Mouse (Mus musculus) liver, embryonic 15.5 days (tissue): ENCODE data around the gene Zfp266. TPM values are rescaled to one million over a fixed set of nuclear protein-coding genes. Genes with fewer than 3 reads are reported as not detected.

ENCODE experiments used
- ATAC-seq: fragments of 200-750 bp; cut with Nextera tagmentation; 2 replicates; pipeline ENCODE4 v1.8.0; 2017; ENCODE audit warnings: moderate number of reproducible peaks, mild to moderate bottlenecking, moderate library complexity; ENCODE audit not compliant: insufficient read depth
- H3K27ac ChIP-seq: fragments of 300-500 bp; sonication (generic); replicated peaks from 2 replicates; pipeline ENCODE4 v1.5.1; 2015; ENCODE audit warnings: mild to moderate bottlenecking, inconsistent platforms
- H3K27me3 ChIP-seq: fragments of 300-500 bp; sonication (generic); 2 replicates; pipeline ENCODE4 v1.6.1; 2015; ENCODE audit warnings: mild to moderate bottlenecking, inconsistent platforms
- H3K36me3 ChIP-seq: fragments of 300-500 bp; sonication (generic); replicated peaks from 2 replicates; pipeline ENCODE4 v1.6.1; 2015; ENCODE audit warnings: moderate library complexity, mild to moderate bottlenecking, inconsistent platforms
- H3K4me1 ChIP-seq: fragments of 300-500 bp; sonication (generic); replicated peaks from 2 replicates; pipeline ENCODE4 v1.6.1; 2015; ENCODE audit warnings: inconsistent platforms
- H3K4me2 ChIP-seq: fragments of 300-500 bp; sonication (generic); 2 replicates; pipeline ENCODE4 v1.6.1; 2015; ENCODE audit warnings: moderate library complexity, mild to moderate bottlenecking, inconsistent platforms
- H3K4me3 ChIP-seq: fragments of 300-500 bp; sonication (generic); replicated peaks from 2 replicates; pipeline ENCODE4 v1.5.1; 2015; ENCODE audit warnings: mild to moderate bottlenecking, inconsistent platforms
- H3K9ac ChIP-seq: fragments of 300-500 bp; sonication (generic); 2 replicates; pipeline ENCODE4 v1.6.1; 2015; ENCODE audit warnings: moderate library complexity, mild to moderate bottlenecking, inconsistent platforms
- H3K9me3 ChIP-seq: fragments of 300-500 bp; sonication (generic); replicated peaks from 2 replicates; pipeline ENCODE4 v1.6.1; 2016; ENCODE audit warnings: inconsistent platforms
- WGBS: fragments of 180-500 bp; shearing (Covaris S2); methylation state at CpG from one replicate; pipeline ENCODE4 v1.1.7; 2015; ENCODE audit warnings: mixed read lengths; ENCODE audit not compliant: insufficient replicate concordance; 5-methylcytosine and 5-hydroxymethylcytosine counted together
- polyA plus RNA-seq: library from polyadenylated mRNA; unstranded; fragments of >200 nt; fragmentation: Nextera tagmentation; extraction: Ambion mirVana; gene quantifications from 2 replicates; pipeline ENCODE4 v1.2.1, GENCODE M21; 2015

Gene Zfp266
- polyA plus RNA-seq, 1 experiment from 2014 or later: 12.9 TPM

GRCm38 (mm10) chr9:20520531-20521210, 546 bp downstream of the Zfp266 start:
- ATAC-seq: no peak
- Histone ChIP-seq H3K4me3 (peak overlapping the region; percentile 95), H3K9ac (peak overlapping the region; percentile 90), H3K9me3 (no peaks in the 10 kb centered on the region), H3K36me3 (peaks cover 10% of the 10 kb centered on the region; the same call in 1 of the 2 replicates), H3K27me3 (no peaks in the 10 kb centered on the region), H3K27ac (peak overlapping the region; percentile 88), H3K4me2 (peak overlapping the region; percentile 81), H3K4me1 (peaks cover 28% of the 10 kb centered on the region)
- WGBS: under 1% methylated on average over 17 of the region's 17 CpGs

DNA sequence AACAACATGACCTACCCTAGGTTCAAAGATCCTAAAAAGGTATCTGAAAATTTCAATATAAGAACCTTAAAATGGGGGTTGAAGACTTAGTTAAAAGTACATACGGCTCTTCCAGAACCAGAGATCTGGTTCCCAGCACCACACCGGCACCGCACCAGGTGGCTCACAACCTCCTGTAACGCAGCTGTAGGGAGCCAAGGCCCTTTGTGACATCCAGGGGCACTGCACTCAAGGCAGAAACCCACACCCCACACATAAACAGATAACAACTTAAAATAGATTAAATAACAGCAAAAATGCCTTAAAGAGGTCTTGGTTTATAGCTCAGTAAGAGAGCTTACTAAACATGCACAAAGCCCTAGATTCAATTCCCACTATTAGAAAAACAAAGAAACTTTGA, 1.3 kb downstream of the Zfp266 start:
- H3K4me1 ChIP-seq: peaks cover 29% of the 10 kb centered on the region
- ATAC-seq: no peak
- no peaks in the 10 kb centered on the region for H3K27me3 ChIP-seq
- H3K36me3 ChIP-seq: peaks cover 14% of the 10 kb centered on the region
- no peak overlapping the region for H3K27ac ChIP-seq
- H3K9ac ChIP-seq: no peak overlapping the region
- H3K9me3 ChIP-seq: no peaks in the 10 kb centered on the region
- peak overlapping the region; percentile 31 for H3K4me3 ChIP-seq
- peak overlapping the region; percentile 64 for H3K4me2 ChIP-seq
- 42% methylated on average over 4 of the region's 4 CpGs for WGBS

DNA sequence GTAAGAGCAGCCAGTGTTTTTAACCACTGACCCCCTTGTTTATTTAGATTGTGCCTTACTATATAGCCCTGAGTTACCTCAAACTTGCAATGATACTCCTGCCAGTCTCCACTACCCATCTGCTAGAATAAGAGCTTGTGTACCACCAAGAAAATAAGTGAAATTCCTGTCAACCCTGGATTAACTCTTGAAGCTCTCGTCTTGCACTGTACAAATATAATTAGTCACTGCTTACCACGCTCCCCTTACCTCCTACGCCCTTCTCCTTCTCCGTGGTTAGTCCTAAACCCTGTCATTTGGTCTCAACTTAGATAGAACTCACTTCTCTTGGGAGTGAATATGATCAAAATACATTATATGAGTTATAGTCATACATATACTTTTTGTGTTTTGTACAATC, 2.5 kb downstream of the Zfp266 start:
- Histone ChIP-seq H3K4me3 (no peak overlapping the region), H3K27ac (no peak overlapping the region), H3K4me2 (no peak overlapping the region), H3K36me3 (peaks cover 14% of the 10 kb centered on the region), H3K27me3 (no peaks in the 10 kb centered on the region), H3K4me1 (peaks cover 41% of the 10 kb centered on the region), H3K9ac (no peak overlapping the region), H3K9me3 (no peaks in the 10 kb centered on the region)
- no peak for ATAC-seq
- 70% methylated on average over 4 of the region's 4 CpGs for WGBS

DNA sequence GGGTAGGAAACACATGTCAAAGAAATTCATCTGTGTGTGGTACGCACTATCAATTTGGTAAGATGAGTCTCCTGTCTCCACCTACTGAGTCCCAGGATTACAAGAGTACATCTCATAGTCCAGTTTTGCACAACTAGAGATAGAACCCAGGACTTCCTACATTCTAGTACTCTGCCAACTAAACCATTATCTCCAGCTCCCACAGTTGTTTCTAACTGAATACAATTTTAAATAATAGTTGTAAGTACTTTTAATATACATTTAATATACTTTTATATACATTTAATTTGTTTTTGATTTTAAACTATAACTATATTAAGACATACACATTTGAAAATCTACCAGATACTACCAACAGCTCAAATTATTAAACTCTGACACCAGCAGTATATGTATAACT, 3.5 kb downstream of the Zfp266 start:
- H3K27me3 ChIP-seq: no peaks in the 10 kb centered on the region
- no peaks in the 10 kb centered on the region for H3K9me3 ChIP-seq
- H3K36me3 ChIP-seq: peaks cover 21% of the 10 kb centered on the region
- peaks cover 49% of the 10 kb centered on the region for H3K4me1 ChIP-seq
- H3K4me3 ChIP-seq: no peak overlapping the region
- H3K27ac ChIP-seq: no peak overlapping the region
- H3K4me2 ChIP-seq: no peak overlapping the region
- no peak for ATAC-seq
- 87% methylated on average over 1 of the region's 1 CpGs for WGBS
- H3K9ac ChIP-seq: no peak overlapping the region

GRCm38 (mm10) chr9:20514016-20514415, 7.2 kb downstream of the Zfp266 start:
- no peak overlapping the region for H3K27ac ChIP-seq
- no peak for ATAC-seq
- no peaks in the 10 kb centered on the region for H3K27me3 ChIP-seq
- peaks cover 24% of the 10 kb centered on the region for H3K36me3 ChIP-seq
- H3K9me3 ChIP-seq: no peaks in the 10 kb centered on the region
- peaks cover 57% of the 10 kb centered on the region for H3K4me1 ChIP-seq
- WGBS: 74% methylated on average over 3 of the region's 3 CpGs
- no peak overlapping the region for H3K9ac ChIP-seq
- no peak overlapping the region for H3K4me2 ChIP-seq
- H3K4me3 ChIP-seq: no peak overlapping the region

DNA sequence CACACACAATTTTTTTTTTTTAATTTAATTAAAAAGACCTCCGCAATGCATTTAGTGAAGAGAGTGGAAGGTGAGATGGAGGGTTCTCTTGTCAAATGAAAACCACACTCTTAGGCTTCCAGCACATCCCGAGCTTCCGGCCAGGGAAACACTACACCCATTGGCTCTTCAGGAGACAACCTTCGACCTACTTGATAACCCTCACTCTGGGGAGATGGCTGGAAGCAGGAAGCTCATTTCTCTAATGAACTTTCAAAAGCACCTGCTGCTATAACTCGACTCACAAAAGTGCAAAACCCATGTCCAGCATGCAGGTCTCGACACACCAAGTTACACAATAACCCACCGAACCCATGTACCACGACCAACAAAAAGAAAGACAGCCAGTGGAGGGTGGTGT, 8.5 kb downstream of the Zfp266 start:
- H3K9me3 ChIP-seq: no peaks in the 10 kb centered on the region
- H3K4me1 ChIP-seq: peaks cover 50% of the 10 kb centered on the region
- WGBS: 73% methylated on average over 8 of the region's 8 CpGs
- H3K9ac ChIP-seq: no peak overlapping the region
- H3K27ac ChIP-seq: no peak overlapping the region
- no peaks in the 10 kb centered on the region for H3K27me3 ChIP-seq
- H3K36me3 ChIP-seq: peaks cover 20% of the 10 kb centered on the region
- no peak for ATAC-seq
- H3K4me3 ChIP-seq: no peak overlapping the region
- no peak overlapping the region for H3K4me2 ChIP-seq

- Histone ChIP-seq H3K4me2 (no peak overlapping the region), H3K9me3 (no peaks in the 10 kb centered on the region), H3K4me3 (no peak overlapping the region), H3K4me1 (peaks cover 50% of the 10 kb centered on the region), H3K9ac (no peak overlapping the region), H3K36me3 (peaks cover 23% of the 10 kb centered on the region), H3K27me3 (no peaks in the 10 kb centered on the region), H3K27ac (no peak overlapping the region)
- ATAC-seq: 0 out of 2 replicates have a peak, but pooled peaks have one; percentile 13
- WGBS: 47% methylated on average over 4 of the region's 4 CpGs
Measured at GRCm38 (mm10) chr9:20511645-20512044, 9.6 kb downstream of the Zfp266 start.

DNA sequence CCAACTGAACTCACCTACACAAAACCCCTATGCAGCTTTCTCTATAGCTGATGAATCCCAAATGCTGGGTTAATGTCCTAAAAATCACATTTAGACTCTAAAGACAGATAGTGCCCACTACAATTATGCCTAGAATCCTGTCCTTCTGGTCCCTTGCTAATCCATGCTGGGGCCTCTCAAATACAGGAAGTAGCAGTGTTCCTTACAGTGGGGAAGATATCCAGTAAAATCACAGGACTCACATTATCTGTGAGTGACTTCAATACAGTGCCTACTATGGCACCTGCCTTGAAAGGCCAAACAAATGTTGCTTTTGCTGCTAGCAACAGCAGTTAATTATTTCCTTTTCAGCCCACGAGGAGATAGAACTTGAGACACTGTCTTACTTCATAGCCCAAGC, 10.9 kb downstream of the Zfp266 start:
- H3K27ac ChIP-seq: no peak overlapping the region
- ATAC-seq: no peak
- peaks cover 27% of the 10 kb centered on the region for H3K36me3 ChIP-seq
- no peak overlapping the region for H3K4me3 ChIP-seq
- peaks cover 50% of the 10 kb centered on the region for H3K4me1 ChIP-seq
- no peaks in the 10 kb centered on the region for H3K27me3 ChIP-seq
- 49% methylated on average over 1 of the region's 1 CpGs for WGBS
- no peak overlapping the region for H3K4me2 ChIP-seq
- H3K9me3 ChIP-seq: no peaks in the 10 kb centered on the region
- no peak overlapping the region for H3K9ac ChIP-seq

GRCm38 (mm10) chr9:20509676-20510075, 11.5 kb downstream of the Zfp266 start:
- H3K36me3 ChIP-seq: peaks cover 34% of the 10 kb centered on the region
- H3K27me3 ChIP-seq: no peaks in the 10 kb centered on the region
- ATAC-seq: no peak
- H3K9me3 ChIP-seq: no peaks in the 10 kb centered on the region
- H3K9ac ChIP-seq: no peak overlapping the region
- H3K4me2 ChIP-seq: no peak overlapping the region
- WGBS: 44% methylated on average over 3 of the region's 3 CpGs
- H3K4me1 ChIP-seq: peaks cover 47% of the 10 kb centered on the region
- H3K4me3 ChIP-seq: no peak overlapping the region
- H3K27ac ChIP-seq: no peak overlapping the region

DNA sequence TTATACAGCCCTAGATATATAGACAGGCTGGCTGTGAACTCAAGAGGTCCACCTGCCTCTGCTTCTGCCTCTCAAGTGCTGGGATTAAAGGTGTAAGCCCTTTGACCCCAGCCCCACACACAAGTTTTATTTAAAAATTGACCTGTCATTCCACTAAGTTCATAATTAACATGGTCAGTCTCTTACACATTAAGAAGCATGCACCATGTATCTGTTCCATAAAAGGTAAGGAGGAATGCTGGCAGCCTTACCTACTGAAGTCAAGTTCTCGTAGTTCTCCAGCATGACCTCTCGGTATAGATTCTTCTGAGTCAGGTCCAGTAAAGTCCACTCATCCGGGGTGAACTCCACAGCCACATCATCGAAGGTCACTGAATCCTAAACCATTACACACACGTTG, 16.4 kb downstream of the Zfp266 start:
- ATAC-seq: no peak
- 73% methylated on average over 5 of the region's 5 CpGs for WGBS
- no peaks in the 10 kb centered on the region for H3K9me3 ChIP-seq

GRCm38 (mm10) chr9:20493281-20493680, 27.9 kb downstream of the Zfp266 start:
- H3K4me1 ChIP-seq: peaks cover 34% of the 10 kb centered on the region
- H3K4me2 ChIP-seq: peak overlapping the region; percentile 81
- no peaks in the 10 kb centered on the region for H3K9me3 ChIP-seq
- H3K4me3 ChIP-seq: peak overlapping the region; percentile 69
- H3K27ac ChIP-seq: peak overlapping the region; percentile 97
- no peak for ATAC-seq
- H3K27me3 ChIP-seq: no peaks in the 10 kb centered on the region
- H3K9ac ChIP-seq: peak overlapping the region; percentile 76
- 3% methylated on average over 9 of the region's 9 CpGs for WGBS
- peaks cover 26% of the 10 kb centered on the region for H3K36me3 ChIP-seq

More for the DNA sequence above, 16.4 kb downstream of the Zfp266 start:
- H3K36me3 ChIP-seq: peaks cover 67% of the 10 kb centered on the region
- no peak overlapping the region for H3K4me3 ChIP-seq
- no peak overlapping the region for H3K9ac ChIP-seq
- no peak overlapping the region for H3K4me2 ChIP-seq
- peaks cover 2% of the 10 kb centered on the region for H3K4me1 ChIP-seq
- H3K27ac ChIP-seq: no peak overlapping the region
- H3K27me3 ChIP-seq: no peaks in the 10 kb centered on the region
